Mouse (Mus musculus) brain, embryonic 14.5 days (tissue): ENCODE measurements around the gene Rab9.
"Not testable (repeated sequence)": the region's sequence is repeated elsewhere in the genome, so short reads cannot be mapped to it uniquely, and the experiment has no call there.

ENCODE experiments used
- CTCF ChIP-seq: fragments of 200-500 bp; IDR thresholded peaks from 2 replicates; pipeline ENCODE4 v1.5.1; 2012; ENCODE audit warnings: inconsistent platforms, mild to moderate bottlenecking, moderate library complexity, borderline replicate concordance; ENCODE audit not compliant: insufficient read depth, insufficient read length; ENCODE audit errors: extremely low read depth
- POLR2A ChIP-seq: fragments of 200-500 bp; IDR thresholded peaks from 2 replicates; pipeline ENCODE4 v1.6.1; 2012; ENCODE audit warnings: mild to moderate bottlenecking, inconsistent platforms, borderline replicate concordance; ENCODE audit not compliant: poor library complexity, insufficient read depth, insufficient read length, severe bottlenecking; ENCODE audit errors: extremely low read depth

DNA sequence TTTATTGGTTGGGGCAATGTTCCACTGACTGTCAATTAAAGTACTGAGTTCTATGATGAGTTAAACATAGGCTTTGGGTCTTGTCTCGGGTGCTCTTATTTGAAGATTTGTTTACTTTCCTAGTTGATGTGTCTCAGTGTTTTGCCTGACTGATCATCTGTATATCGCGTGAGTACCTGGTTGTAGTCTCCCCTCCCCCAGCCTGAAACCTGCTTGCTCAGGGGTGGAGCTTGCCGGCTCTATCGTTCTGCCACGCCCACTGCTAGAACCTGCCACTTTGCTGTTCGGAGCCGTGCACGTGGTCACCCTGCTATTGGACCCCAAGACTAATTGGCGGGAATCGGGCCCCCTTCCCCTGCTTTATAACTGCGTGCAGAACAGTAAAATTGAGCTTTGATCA lies 34.4 kb upstream of the Rab9 start:
- TF ChIP-seq CTCF, POLR2A: not testable (repeated sequence)
